Mouse (Mus musculus): Measurements from ENCODE around the gene Hist1h2bf. TPM values are rescaled to one million over a fixed set of nuclear protein-coding genes. Genes with fewer than 3 reads are reported as not detected.
"Not testable (repeated sequence)": the region's sequence is repeated elsewhere in the genome, so short reads cannot be mapped to it uniquely, and the experiment has no call there.

The Hist1h2bf gene
- polyA plus RNA-seq, 1 experiment from 2014 or later: 3.2 TPM

DNA sequence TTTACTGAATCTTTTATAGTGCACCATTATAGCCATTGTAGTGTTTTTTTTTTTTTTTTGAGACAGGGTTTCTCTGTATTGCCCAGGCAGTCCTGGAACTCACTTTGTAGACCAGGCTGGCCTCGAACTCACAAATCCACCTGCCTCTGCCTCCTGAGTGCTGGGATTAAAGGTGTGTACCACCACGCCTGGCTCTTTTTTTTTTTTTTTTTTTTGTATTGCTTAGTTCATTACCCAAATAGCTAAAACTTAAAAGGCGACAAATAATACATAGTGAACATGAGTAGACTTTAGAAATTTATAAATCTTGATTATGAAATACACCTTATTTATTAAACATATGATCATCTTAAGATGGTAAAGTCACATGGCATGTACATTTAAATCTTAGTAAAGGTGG lies 32.5 kb downstream of the Hist1h2bf start:
- ATAC-seq (ENCODE audit: low FRiP score, low TSS enrichment): no peak
- no peaks in the 10 kb centered on the region for H3K9me3 ChIP-seq (ENCODE audit: control insufficient read depth, low read length)
- no peak overlapping the region for H3K27ac ChIP-seq (replicated peaks)
- DNase-seq (ENCODE audit: low spot score): no peak
- no peak overlapping the region for H3K9ac ChIP-seq (ENCODE audit: low read length)
- H3K4me1 ChIP-seq (replicated peaks; ENCODE audit: control insufficient read depth, insufficient read depth): no peaks in the 10 kb centered on the region
- no peak for TF ChIP-seq EP300 (optimal IDR thresholded peaks at IDR 0.05)
- TF ChIP-seq CTCF (IDR thresholded peaks at IDR 0.05; ENCODE audit: low read depth): no peak
- H3K4me3 ChIP-seq (ENCODE audit: low read depth, low read length): no peak overlapping the region
- H3K4me2 ChIP-seq (replicated peaks; ENCODE audit: low read depth): no peak overlapping the region
- H3K27me3 ChIP-seq (ENCODE audit: control insufficient read depth, insufficient read depth, low read length): no peaks in the 10 kb centered on the region
- H3K36me3 ChIP-seq (ENCODE audit: control insufficient read depth, insufficient read depth, low read length): no peaks in the 10 kb centered on the region
- 83% methylated on average over 3 of the region's 3 CpGs for WGBS

DNA sequence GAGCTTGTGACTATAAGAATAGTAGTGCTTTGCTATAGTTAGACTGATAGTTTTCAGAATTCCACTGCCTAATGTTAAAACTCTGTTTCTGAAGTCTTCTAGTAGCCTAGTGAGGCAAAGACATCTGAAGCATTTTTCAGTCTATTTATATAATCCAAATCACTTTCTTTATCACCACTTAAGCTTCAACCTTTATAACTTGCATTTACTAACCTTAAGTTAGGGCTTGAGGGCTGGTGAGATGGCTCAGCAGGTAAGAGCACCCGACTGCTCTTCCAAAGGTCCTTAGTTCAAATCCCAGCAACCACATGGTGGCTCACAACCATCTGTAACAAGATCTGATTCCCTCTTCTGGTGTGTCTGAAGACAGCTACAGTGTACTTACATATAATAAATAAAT lies 34.2 kb downstream of the Hist1h2bf start:
- H3K4me1 ChIP-seq (replicated peaks; ENCODE audit: control insufficient read depth, insufficient read depth); H3K36me3 ChIP-seq (ENCODE audit: control insufficient read depth, insufficient read depth, low read length); DNase-seq (ENCODE audit: low spot score); H3K9ac ChIP-seq (ENCODE audit: low read length); H3K27me3 ChIP-seq (ENCODE audit: control insufficient read depth, insufficient read depth, low read length); H3K27ac ChIP-seq (replicated peaks); H3K9me3 ChIP-seq (ENCODE audit: control insufficient read depth, low read length); H3K4me2 ChIP-seq (replicated peaks; ENCODE audit: low read depth); ATAC-seq (ENCODE audit: low FRiP score, low TSS enrichment); H3K4me3 ChIP-seq (ENCODE audit: low read depth, low read length): not testable (repeated sequence)
- WGBS: 67% methylated on average over 1 of the region's 1 CpGs

DNA sequence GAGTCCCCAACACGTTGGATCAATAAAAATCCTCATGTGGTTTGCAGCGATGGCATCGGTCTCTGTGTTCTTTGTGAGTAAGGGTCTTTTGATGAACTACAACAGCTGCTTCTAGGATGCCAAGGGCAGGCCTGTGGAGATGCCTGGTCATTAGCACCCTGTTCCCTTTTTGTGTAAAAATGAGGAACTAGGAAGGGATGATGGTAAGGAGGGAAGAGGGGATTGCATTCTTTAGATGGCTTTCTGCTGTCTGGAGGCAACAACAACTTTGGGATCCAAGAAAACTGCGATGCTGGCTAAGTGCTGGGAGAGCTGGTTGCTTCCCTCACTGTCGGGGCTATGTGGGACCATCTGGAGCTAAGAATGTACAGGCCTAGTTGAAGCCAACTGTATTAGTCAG lies 35.7 kb downstream of the Hist1h2bf start:
- Histone ChIP-seq H3K4me2 (replicated peaks; ENCODE audit: low read depth) (no peak overlapping the region), H3K9ac (ENCODE audit: low read length) (no peak overlapping the region), H3K27me3 (ENCODE audit: control insufficient read depth, insufficient read depth, low read length) (no peaks in the 10 kb centered on the region), H3K36me3 (ENCODE audit: control insufficient read depth, insufficient read depth, low read length) (no peaks in the 10 kb centered on the region), H3K9me3 (ENCODE audit: control insufficient read depth, low read length) (no peaks in the 10 kb centered on the region), H3K4me1 (replicated peaks; ENCODE audit: control insufficient read depth, insufficient read depth) (no peaks in the 10 kb centered on the region), H3K4me3 (ENCODE audit: low read depth, low read length) (no peak overlapping the region), H3K27ac (replicated peaks) (no peak overlapping the region)
- WGBS: 69% methylated on average over 5 of the region's 5 CpGs
- DNase-seq (ENCODE audit: low spot score): no peak
- ATAC-seq (ENCODE audit: low FRiP score, low TSS enrichment): no peak
- TF ChIP-seq EP300 (optimal IDR thresholded peaks at IDR 0.05) (no peak), CTCF (IDR thresholded peaks at IDR 0.05; ENCODE audit: low read depth) (no peak)

DNA sequence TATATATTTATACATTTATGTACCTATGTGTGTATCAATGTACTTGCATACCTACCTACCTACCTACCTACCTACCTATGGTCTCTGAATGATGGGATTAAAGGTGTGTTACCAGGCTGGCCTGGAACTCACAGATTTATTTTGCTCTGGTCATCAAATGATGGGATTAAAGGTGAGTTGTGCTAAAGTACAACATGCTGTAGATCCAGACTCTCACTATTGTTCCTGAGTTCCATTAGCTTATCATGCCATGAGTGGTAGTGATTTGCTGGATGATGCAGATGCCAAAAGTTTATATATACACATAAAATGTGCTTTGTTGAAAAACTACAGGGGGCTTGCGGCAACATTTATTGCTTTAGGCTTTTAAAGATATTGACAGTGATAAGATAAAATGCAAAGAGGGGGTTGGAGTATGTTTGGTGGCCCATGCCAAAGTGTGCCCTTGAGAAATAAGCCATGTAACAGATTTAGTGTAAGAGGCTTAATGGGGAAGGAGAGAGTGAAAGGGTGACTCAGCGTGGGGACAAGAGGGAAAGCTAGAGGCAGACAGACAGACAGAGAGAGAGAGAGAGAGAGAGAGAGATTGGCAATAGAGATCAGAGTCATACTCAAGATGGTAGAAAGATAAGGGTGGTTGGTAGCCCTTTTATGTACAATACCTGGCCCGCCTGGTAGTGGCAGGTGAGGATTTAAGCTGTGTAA lies 36.8 kb downstream of the Hist1h2bf start:
- Histone ChIP-seq H3K4me2 (replicated peaks; ENCODE audit: low read depth) (no peak overlapping the region), H3K36me3 (ENCODE audit: control insufficient read depth, insufficient read depth, low read length) (no peaks in the 10 kb centered on the region), H3K9me3 (ENCODE audit: control insufficient read depth, low read length) (no peaks in the 10 kb centered on the region), H3K4me1 (replicated peaks; ENCODE audit: control insufficient read depth, insufficient read depth) (no peaks in the 10 kb centered on the region), H3K27me3 (ENCODE audit: control insufficient read depth, insufficient read depth, low read length) (no peaks in the 10 kb centered on the region), H3K27ac (replicated peaks) (no peak overlapping the region), H3K4me3 (ENCODE audit: low read depth, low read length) (no peak overlapping the region), H3K9ac (ENCODE audit: low read length) (no peak overlapping the region)
- TF ChIP-seq CTCF (IDR thresholded peaks at IDR 0.05; ENCODE audit: low read depth) (no peak), EP300 (optimal IDR thresholded peaks at IDR 0.05) (no peak)
- ATAC-seq (ENCODE audit: low FRiP score, low TSS enrichment) (no peak), DNase-seq (ENCODE audit: low spot score) (no peak)
- 69% methylated on average over 3 of the region's 3 CpGs for WGBS

DNA sequence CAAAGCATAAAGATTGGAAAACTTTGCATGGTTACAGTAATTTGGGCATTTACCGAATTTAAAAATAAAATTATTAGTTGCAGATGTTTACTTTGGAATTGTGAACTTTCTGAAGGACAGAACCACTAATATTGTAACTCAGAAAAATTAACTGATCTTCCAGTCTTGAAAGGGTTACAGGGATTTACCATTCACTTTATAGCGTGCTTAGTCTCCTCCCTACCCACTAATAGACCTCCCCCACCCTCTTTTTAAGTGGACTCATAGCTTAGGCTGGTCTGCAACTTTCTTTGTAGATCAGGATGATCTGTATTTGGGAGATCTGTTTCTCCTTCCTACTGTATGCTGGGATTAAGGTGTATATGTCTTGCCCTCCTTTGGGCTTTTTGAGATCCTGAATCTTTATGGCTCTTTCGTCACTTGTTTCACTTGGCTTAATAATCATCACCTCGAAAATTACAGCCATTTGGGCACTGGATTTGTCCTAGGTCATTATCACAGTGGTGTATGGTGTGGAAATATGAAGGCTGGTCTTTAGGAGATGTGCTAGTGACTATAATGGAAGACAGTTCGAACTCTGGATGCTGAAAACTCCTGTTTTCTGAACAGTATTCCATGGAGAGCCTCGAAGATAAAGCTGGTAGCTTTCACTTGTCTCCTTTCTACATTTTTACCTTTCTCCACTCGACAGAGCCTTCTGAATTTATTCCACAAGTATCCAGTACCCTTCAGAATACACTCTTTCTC lies 37.7 kb downstream of the Hist1h2bf start:
- Histone ChIP-seq H3K4me3 (ENCODE audit: low read depth, low read length) (peak overlapping the region; percentile 45), H3K36me3 (ENCODE audit: control insufficient read depth, insufficient read depth, low read length) (no peaks in the 10 kb centered on the region), H3K9me3 (ENCODE audit: control insufficient read depth, low read length) (no peaks in the 10 kb centered on the region), H3K27ac (replicated peaks) (no peak overlapping the region), H3K4me1 (replicated peaks; ENCODE audit: control insufficient read depth, insufficient read depth) (no peaks in the 10 kb centered on the region), H3K27me3 (ENCODE audit: control insufficient read depth, insufficient read depth, low read length) (no peaks in the 10 kb centered on the region), H3K9ac (ENCODE audit: low read length) (peak overlapping the region; percentile 35; the same call in 1 of the 2 replicates), H3K4me2 (replicated peaks; ENCODE audit: low read depth) (peak overlapping the region; percentile 73)
- DNase-seq (ENCODE audit: low spot score): no peak
- WGBS: 14% methylated on average over 7 of the region's 7 CpGs
- ATAC-seq (ENCODE audit: low FRiP score, low TSS enrichment): no peak
- no peak for TF ChIP-seq CTCF (IDR thresholded peaks at IDR 0.05; ENCODE audit: low read depth)
- no peak for TF ChIP-seq EP300 (optimal IDR thresholded peaks at IDR 0.05)

- peak within 1 kb of the TSS; percentile 57 for H3K9ac ChIP-seq (ENCODE audit: low read length)
- ATAC-seq (ENCODE audit: low FRiP score, low TSS enrichment) (peak; percentile 87), DNase-seq (ENCODE audit: low spot score) (peak; percentile 86)
- H3K27me3 ChIP-seq (ENCODE audit: control insufficient read depth, insufficient read depth, low read length); H3K9me3 ChIP-seq (ENCODE audit: control insufficient read depth, low read length); H3K4me1 ChIP-seq (replicated peaks; ENCODE audit: control insufficient read depth, insufficient read depth); H3K36me3 ChIP-seq (ENCODE audit: control insufficient read depth, insufficient read depth, low read length): not testable (repeated sequence)
- peak within 1 kb of the TSS; percentile 74 for H3K27ac ChIP-seq (replicated peaks)
- peak within 1 kb of the TSS; percentile 73 for H3K4me2 ChIP-seq (replicated peaks; ENCODE audit: low read depth)
- H3K4me3 ChIP-seq (ENCODE audit: low read depth, low read length): peak within 1 kb of the TSS; percentile 45
- under 1% methylated on average over 37 of the region's 62 CpGs for WGBS
Observed at GRCm38 (mm10) chr13:23535137-23536075, 38.6 kb downstream of the Hist1h2bf start, which contains the start of gene Hist1h3g. Gene Hist1h3g (plus strand): TSS chr13:23535422.
